Mouse (Mus musculus): Measurements from ENCODE around the gene Svs5. TPM values are rescaled to one million over a fixed set of nuclear protein-coding genes. Genes with fewer than 3 reads are reported as not detected.

Svs5 gene
- polyA plus RNA-seq (2012; ENCODE audit: low replicate concordance), result not detected in 2 replicates

GRCm38 (mm10) chr2:164332440-164332839 is at the start of gene Svs5:
Gene Svs5, plus strand, starts transcription at chr2:164332740.

GRCm38 (mm10) chr2:164288968-164289367 is 43.6 kb upstream of the Svs5 start, which contains the start of gene Svs3a:
Gene Svs3a, plus strand, starts transcription at chr2:164289268.

GRCm38 (mm10) chr2:164316451-164316850 is 16.1 kb upstream of the Svs5 start, which contains the start of gene Svs6:
Gene Svs6, plus strand, starts transcription at chr2:164316751.

Other genes starting within 250 kb of the Svs5 start
- gene Kcns1, start 161.6 kb upstream of the Svs5 start, polyA plus RNA-seq (2012; ENCODE audit: low replicate concordance), result 0.08 and 0.16 TPM in 2 replicates
- gene Wfdc5, start 150.0 kb upstream of the Svs5 start, polyA plus RNA-seq (2012; ENCODE audit: low replicate concordance), result not detected in 2 replicates
- 0.25 TPM in 1 of 2 replicates, not detected in the other for gene Wfdc12, start 142.1 kb upstream of the Svs5 start, polyA plus RNA-seq (2012; ENCODE audit: low replicate concordance)
- not detected in 2 replicates for gene Wfdc15a, start 132.6 kb upstream of the Svs5 start, polyA plus RNA-seq (2012; ENCODE audit: low replicate concordance)
- not detected in 2 replicates for gene Wfdc15b, start 111.1 kb upstream of the Svs5 start, polyA plus RNA-seq (2012; ENCODE audit: low replicate concordance)
- not detected in 2 replicates for gene Svs2, start 94.3 kb upstream of the Svs5 start, polyA plus RNA-seq (2012; ENCODE audit: low replicate concordance)
- gene Svs3b, start 76.1 kb upstream of the Svs5 start, polyA plus RNA-seq (2012; ENCODE audit: low replicate concordance), result not detected in 2 replicates
- not detected in 2 replicates for gene Svs4, start 54.3 kb upstream of the Svs5 start, polyA plus RNA-seq (2012; ENCODE audit: low replicate concordance)
- gene Svs3a, start 43.5 kb upstream of the Svs5 start, polyA plus RNA-seq (2012; ENCODE audit: low replicate concordance), result not detected in 2 replicates
- gene Svs6, start 16.0 kb upstream of the Svs5 start, polyA plus RNA-seq (2012; ENCODE audit: low replicate concordance), result not detected in 2 replicates
- gene Slpi, start 56.4 kb downstream of the Svs5 start, polyA plus RNA-seq (2012; ENCODE audit: low replicate concordance), result 5.2 and 16.4 TPM in 2 replicates
- gene Rbpjl, start 70.4 kb downstream of the Svs5 start, polyA plus RNA-seq (2012; ENCODE audit: low replicate concordance), result 0.09 and 0.25 TPM in 2 replicates
- gene Matn4, start 72.4 kb downstream of the Svs5 start, polyA plus RNA-seq (2012; ENCODE audit: low replicate concordance), result 0.07 TPM in 1 of 2 replicates, not detected in the other
- gene Sdc4, start 111.1 kb downstream of the Svs5 start, polyA plus RNA-seq (2012; ENCODE audit: low replicate concordance), result 1.4 and 10.9 TPM in 2 replicates
- 222 and 239 TPM in 2 replicates for gene Sys1, start 124.2 kb downstream of the Svs5 start, polyA plus RNA-seq (2012; ENCODE audit: low replicate concordance)
- 0.17 and 0.94 TPM in 2 replicates for gene Gm20458, start 128.2 kb downstream of the Svs5 start, polyA plus RNA-seq (2012; ENCODE audit: low replicate concordance)
- gene Trp53tg5, start 141.0 kb downstream of the Svs5 start, polyA plus RNA-seq (2012; ENCODE audit: low replicate concordance), result not detected in 2 replicates
- 15.3 and 25.0 TPM in 2 replicates for gene Dbndd2, start 153.4 kb downstream of the Svs5 start, polyA plus RNA-seq (2012; ENCODE audit: low replicate concordance)
- gene Pigt, start 164.8 kb downstream of the Svs5 start, polyA plus RNA-seq (2012; ENCODE audit: low replicate concordance), result 173 and 257 TPM in 2 replicates
- not detected in 2 replicates for gene Wfdc2, start 229.7 kb downstream of the Svs5 start, polyA plus RNA-seq (2012; ENCODE audit: low replicate concordance)
- gene Spint3, start 240.7 kb downstream of the Svs5 start, polyA plus RNA-seq (2012; ENCODE audit: low replicate concordance), result not detected in 2 replicates

Measured in leukemia stem cell, adult 10-12 weeks (primary cell).